Mouse (Mus musculus): ENCODE measurements around the gene Commd6.

The Commd6 gene

GRCm38 (mm10) chr14:101640153-101640843 lies at the start of gene Commd6:
Gene Commd6 (minus strand): TSS chr14:101640686.
- DNase-seq (ENCODE audit: low spot score in 2 of 2), result peak; percentile 84 to 85

- DNase-seq (ENCODE audit: low spot score in 2 of 2), result no peak
Measured at GRCm38 (mm10) chr14:101688406-101688805, 47.9 kb upstream of the Commd6 start.

DNA sequence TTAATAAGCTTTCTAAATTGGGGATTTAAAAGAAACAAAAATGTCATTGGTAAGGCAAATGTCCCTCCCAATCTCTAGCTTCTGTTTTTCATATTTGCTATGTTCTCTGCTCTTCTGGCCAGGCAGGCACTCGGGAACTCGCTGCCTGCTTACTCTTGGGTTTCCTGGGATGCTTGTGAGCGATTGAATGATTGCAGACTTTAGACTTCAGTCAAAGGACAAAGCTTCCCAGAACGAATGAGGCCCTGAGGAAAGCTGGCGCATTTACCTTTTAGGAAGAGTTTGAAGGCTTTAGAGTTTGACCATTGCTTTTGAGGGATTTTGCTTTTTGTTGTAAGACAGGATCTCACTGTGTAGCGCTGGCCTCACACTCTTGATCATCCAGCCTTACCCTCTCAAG lies 47.2 kb upstream of the Commd6 start:
- DNase-seq (ENCODE audit: low spot score in 2 of 2), result no peak

DNA sequence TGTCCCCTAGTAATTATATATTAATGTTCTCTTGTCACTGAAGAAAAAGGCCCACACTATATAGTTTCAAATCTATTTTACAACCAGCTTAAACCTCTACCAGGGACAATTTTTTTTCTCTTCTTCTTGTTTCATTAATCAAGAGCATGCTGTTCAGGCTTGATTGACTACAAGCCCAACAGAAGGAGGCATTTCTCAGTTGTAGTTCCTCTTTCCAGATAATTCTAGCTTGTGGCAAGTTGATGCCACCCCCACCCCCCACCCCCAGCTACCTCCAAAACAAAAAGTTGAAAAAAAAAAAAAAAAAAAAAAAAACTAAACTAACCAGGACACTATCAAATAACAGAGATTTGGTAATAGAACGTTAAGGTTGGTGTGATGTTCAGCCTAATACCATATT lies 31.7 kb upstream of the Commd6 start:
- DNase-seq (ENCODE audit: low spot score in 2 of 2), result no peak

DNA sequence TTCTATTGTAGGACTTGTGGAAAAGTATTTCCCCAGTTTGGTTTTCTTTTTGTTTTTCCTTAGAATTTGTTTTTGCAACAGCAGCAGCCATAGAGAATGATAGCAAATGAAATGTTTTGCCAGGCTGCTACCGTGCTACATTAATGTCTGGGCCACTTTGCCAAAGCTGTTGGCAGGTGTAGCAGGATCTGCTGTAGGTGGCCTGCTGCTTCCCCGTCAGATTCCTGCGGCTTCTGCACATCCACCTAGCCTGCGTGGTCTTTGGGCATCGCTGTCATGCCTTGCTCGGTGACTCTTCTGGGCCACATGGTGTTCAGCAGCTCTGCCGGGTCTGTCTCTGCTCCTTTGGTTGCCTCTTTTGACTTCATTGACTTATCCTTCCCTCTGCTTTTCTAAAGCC lies 28.1 kb upstream of the Commd6 start:
- no peak for DNase-seq (ENCODE audit: low spot score in 2 of 2)

- DNase-seq (ENCODE audit: low spot score in 2 of 2), result no peak
Measured at GRCm38 (mm10) chr14:101666536-101666935, 26.1 kb upstream of the Commd6 start.

DNA sequence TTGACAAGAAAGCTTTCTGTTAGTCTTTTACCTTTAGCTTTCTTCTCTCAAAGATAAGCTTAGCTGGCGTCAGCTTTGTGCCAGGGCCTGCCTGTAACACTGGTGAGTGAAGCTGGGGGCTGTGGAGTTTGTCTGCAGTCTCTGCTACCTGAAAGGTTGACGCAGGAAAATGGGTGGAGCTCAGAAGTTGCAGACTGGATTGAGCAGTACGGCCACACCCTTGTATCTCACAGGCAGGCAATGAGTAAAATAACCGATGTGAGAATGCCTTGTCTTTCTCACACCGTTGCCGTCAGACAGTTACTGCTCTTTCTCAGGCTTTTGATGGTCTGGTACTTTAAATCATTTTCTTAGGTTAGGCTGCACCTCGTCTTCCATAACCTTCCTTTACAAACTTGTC lies 25.6 kb upstream of the Commd6 start:
- DNase-seq (ENCODE audit: low spot score in 2 of 2), result no peak

DNA sequence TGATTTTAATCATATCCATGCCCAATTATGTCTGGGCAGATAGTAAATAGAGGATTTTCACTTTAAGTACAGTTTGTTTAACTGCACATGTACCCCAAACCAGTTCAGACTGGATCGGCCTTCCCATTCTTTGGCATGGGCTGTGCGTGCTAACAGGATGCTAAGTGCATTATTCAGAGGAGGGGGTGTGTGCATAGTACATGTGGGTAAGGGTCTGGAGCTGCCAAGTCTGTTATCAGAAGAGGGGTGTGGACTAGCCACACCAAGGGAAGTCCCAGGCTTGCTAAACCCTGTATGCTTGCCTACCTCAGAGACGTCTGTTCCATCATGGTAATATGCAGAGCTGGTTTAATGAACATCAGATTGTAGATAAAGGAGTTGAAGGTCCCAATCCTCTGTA lies 23.8 kb upstream of the Commd6 start:
- no peak for DNase-seq (ENCODE audit: low spot score in 2 of 2)

DNA sequence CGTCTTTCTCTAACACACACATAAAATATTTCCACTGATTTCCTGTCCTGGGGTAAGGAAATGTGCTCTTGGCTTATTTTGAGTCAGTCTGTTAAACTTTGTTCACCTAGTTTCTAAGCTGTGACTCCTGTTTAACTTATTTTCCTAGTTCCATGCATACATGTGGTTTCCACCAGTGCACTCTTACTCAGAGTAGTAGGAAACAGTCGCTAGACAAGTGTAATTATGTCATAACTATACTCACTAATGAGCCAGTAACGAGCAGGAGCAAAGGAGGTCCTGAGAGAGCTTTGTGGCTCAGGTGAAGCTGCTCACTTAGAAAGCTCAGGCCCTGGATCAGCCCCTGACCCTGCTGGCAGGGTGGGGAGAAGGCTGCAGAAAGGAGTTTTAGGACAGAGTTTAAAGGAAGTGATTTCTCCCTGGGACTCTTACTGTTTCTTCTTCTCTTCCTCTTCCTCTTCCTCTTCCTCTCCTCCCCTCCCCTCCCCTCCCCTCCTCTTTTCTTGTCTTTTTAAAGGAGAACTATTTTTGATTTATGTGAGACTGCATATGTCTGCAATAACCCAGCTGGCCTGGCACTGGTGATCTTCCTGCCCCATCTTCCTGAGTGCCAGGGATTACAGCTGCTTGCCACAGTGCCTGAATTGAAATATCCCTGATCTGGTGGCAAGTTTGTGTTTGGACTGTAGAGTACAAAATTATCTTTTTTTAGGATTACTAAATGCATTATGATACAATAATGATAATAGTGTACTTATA lies 21.3 kb upstream of the Commd6 start:
- DNase-seq (ENCODE audit: low spot score in 2 of 2), result no peak

DNA sequence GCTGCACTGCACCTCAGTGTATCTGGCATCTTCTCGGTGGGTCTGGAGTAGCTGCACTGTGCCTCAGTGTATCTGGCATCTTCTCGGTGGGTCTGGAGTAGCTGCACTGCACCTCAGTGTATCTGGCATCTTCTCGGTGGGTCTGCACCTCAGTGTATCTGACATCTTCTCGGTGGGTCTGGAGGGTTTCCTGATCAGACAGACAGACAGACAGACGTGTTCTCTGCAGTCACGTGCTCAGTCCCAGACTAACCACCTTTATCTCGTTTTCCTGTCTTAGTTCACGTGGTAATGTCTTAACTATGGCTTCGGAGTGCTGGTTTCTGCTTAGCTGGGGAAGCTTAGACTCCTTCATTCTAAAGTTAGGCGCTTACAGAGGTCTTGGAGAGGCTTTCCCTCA lies 15.8 kb upstream of the Commd6 start:
- no peak for DNase-seq (ENCODE audit: low spot score in 2 of 2)

- DNase-seq (ENCODE audit: low spot score in 2 of 2), result no peak
Measured at GRCm38 (mm10) chr14:101654526-101654909, 14.0 kb upstream of the Commd6 start.

DNA sequence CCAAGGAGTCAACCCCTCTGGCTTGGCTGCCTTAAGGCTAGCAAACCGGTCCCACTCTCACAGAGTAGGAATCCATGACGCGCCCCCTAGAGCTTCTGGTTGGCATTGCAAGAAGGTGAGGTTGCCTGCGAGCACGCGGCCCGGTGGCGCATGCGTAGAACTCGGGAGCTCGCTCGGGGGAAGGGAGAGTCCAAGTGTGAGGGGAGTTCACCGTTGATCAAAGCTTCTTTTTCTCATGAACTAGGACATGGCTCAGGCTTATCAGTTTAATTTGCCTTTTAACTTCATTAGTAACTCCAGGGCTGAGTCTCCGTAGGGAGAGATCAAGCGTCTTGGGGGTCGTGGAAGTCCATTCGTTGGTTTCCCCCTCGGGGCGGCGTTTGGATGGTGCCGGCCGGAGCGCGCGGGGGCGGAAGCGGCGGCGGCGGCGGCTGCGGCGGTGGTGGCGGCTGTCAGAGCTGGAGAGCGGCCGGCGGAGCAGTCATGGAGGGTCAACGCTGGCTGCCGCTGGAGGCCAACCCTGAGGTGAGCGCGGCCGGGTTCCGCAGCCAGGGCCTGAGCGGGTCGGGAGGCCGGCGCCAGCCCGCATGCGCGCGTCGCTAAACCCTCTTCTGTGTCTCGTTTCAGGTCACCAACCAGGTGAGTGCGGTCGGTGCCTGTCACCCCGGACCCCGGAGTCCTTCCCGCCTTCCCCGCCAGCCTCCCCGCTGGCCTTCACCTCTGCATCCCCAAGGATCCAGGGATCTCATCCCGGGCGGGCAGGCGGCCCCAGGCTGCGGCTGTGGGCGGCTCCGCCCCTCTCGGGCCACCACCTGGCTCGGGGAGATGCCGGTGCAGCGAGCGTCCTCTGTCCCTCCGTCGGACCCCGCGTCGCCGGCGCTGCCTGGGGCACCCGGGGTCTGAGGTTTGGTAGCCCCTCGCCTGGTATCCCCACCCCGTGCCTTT lies 13.4 kb upstream of the Commd6 start, which contains the start of gene Uchl3:
Gene Uchl3, plus strand, starts transcription at position 387 of the 945 bp plus-strand sequence.
- peak; percentile 89 to 98 for DNase-seq (ENCODE audit: low spot score in 2 of 2)

DNA sequence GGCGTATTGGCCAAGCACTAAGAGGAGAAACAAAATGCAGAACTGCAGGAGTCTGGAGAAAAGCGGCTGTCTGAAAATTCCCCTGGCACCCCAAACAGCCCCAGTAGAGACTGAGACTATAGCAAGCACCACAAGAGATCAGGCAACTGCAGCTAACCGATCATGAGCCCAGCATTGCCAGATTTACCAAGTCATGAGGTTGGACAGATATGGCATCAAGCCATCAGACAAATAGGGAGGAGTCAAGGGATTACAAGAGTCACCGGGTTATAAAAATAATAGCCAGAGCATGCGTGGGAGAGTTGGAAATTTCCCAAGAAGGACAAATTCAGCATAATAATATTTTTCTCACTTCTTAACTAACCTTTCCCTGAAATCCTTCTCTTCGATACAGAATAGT lies 12.1 kb upstream of the Commd6 start:
- no peak for DNase-seq (ENCODE audit: low spot score in 2 of 2)

- DNase-seq (ENCODE audit: low spot score in 2 of 2), result no peak
Measured at GRCm38 (mm10) chr14:101650551-101650950, 10.1 kb upstream of the Commd6 start.

DNA sequence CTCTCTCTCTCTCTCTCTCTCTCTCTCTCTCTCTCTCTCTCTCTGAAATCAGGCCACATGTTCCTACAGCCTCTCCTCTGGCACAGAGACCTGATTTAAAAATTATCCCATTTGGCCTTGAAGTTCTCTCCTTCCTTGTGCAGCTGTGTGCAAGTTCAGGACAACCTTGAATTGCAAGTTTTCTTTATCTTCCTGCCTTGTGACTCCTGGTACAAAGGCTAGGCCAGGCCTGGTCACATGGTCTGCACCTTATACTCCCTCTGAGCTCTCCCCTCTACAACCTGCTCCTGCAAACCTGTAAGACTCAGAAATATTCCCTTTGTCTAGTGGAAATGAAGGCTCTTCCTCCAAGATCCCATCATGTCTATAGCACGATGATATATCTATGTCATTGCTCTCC lies 4.5 kb upstream of the Commd6 start:
- DNase-seq (ENCODE audit: low spot score in 2 of 2), result no peak

DNA sequence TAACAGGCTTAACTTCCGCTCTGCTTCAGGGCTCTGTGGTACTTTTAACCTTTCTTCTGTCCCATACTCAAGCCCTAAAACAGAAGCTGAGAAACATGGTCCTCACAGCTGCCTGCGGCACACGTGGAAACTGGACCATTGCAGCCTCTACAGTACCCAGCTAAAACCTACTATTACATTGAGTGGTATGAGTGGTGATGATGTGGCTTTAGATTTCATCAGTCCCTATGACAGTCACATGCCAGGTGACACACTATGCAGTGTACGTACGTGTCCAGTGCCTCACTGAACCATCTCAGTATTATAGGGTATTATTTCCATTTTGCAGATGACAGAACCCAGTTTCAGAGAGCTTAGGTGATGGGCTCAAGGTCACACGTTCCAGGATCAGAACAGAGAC lies 3.1 kb downstream of the Commd6 start:
- no peak for DNase-seq (ENCODE audit: low spot score in 2 of 2)

DNA sequence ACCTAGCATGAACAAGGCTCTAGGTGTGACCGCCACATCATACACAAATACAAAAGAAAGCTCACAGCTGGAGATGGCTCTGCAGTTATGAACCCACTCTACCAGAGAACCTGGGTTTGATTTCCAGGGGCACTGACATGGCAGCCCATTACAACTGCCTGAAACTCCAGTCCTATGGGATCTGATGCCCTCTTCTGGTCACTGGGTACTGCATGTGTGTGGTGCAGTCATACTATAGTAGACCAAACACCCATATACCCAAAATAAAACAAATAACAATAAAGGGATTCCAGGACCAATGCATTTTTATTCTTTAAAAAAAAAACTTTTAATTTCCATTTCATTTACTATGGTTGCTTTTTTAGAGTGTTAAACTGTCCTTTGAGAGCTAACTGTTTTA lies 4.7 kb downstream of the Commd6 start:
- DNase-seq (ENCODE audit: low spot score in 2 of 2), result no peak

DNA sequence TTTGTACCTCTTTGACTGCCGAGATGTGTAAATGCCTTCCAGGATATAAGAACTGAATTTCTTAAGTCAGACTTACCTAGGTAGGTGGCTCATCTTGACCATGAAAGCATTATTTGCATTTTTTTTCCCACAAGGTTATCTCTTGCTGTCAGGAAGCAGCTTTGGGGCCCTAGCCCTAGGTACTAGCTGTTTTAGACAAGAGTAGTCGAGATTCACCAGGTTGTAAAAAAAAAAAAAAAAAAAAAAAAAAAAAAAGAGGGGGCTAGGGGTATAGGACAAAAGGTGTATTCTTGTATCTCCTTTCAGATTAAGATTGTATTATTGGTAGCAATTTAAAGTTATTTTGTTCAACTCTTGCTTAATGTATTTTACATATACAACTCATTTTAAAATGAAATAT lies 9.9 kb downstream of the Commd6 start:
- DNase-seq (ENCODE audit: low spot score in 2 of 2), result no peak

DNA sequence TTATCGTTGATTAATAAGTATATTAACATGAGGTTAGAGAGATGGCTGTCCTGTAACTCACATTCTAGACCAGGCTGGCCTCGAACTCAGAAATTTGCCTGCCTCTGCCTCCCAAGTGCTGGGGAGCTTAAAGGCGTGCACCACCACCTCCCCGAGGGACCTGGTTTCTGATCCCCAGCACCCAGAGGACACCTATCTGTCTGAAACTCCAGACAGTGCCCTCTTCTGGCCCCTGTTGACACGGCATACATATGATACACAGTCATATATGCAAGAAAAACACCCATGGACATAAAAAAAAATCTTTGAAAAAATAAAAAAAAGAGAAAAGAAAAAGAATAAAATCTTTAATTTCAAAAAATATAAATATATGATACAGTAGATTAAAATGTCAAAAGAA lies 22.8 kb downstream of the Commd6 start:
- DNase-seq (ENCODE audit: low spot score in 2 of 2), result no peak

GRCm38 (mm10) chr14:101616178-101616577 lies 24.3 kb downstream of the Commd6 start:
- DNase-seq (ENCODE audit: low spot score in 2 of 2), result no peak

GRCm38 (mm10) chr14:101613206-101613605 lies 27.3 kb downstream of the Commd6 start:
- no peak for DNase-seq (ENCODE audit: low spot score in 2 of 2)

DNA sequence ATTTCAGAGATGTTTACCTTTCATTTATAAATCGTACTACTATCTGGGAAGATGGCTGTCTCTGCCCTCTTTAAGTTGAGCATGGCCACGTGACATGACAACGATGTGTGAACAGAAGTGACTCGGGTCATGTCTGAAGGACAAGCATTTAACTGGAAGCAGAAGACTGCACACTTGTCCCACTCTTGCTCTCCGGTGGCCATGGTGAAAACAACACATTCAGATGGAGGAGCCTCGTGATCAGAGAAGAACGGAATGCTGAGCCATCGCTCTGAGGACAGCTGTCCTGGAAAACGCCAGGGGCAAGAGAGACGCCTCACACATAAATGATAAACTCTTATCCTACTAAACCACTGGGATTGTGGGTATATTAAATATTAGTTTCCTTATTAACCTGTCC lies 29.8 kb downstream of the Commd6 start:
- DNase-seq (ENCODE audit: low spot score in 2 of 2), result no peak
